Mouse (Mus musculus) CH12.LX (cell line): ENCODE measurements at regions not wholly inside any gene's neighbourhood (a gene's known extent, or its start where the extent isn't known, plus 50 kb on each side); places are given as distances from the start of the nearest gene placed in this dataset.

Source experiments
- DNase-seq: peaks from one replicate; pipeline ENCODE4 v3.0.0-alpha.2; 2013; ENCODE audit errors: extremely low read depth
- H3K27ac ChIP-seq: 2 replicates; pipeline ENCODE4 v1.5.1; 2012; ENCODE audit warnings: low read depth, mild to moderate bottlenecking, control low read depth, moderate library complexity; ENCODE audit not compliant: insufficient read depth
- H3K27me3 ChIP-seq: replicated peaks from 2 replicates; pipeline ENCODE3; 2012; ENCODE audit warnings: inconsistent platforms
- H3K36me3 ChIP-seq, 2 experiments: replicated peaks in 1 of 2; 2 replicates each; pipeline versions ENCODE3 to v1.6.1; 2012; ENCODE audit warnings: inconsistent platforms in 1 of 2, low read length in 1 of 2, mild to moderate bottlenecking in 1 of 2, mixed read lengths in 1 of 2, moderate library complexity in 1 of 2; ENCODE audit not compliant: control insufficient read depth in 1 of 2, insufficient read depth in 1 of 2
- H3K4me1 ChIP-seq, 2 experiments: 2 replicates each; pipeline ENCODE4 v1.6.1; 2012; ENCODE audit warnings: inconsistent platforms in 1 of 2, moderate library complexity in 1 of 2; ENCODE audit not compliant: insufficient read depth in 2 of 2, control insufficient read depth in 1 of 2
- H3K4me2 ChIP-seq: 2 replicates; pipeline ENCODE4 v1.6.1; 2012; ENCODE audit warnings: low read depth, mild to moderate bottlenecking, control low read depth; ENCODE audit not compliant: poor library complexity, insufficient read depth, severe bottlenecking
- H3K4me3 ChIP-seq, 3 experiments: fragments of 150-350 bp in 1 of 3; sonication (generic) in 1 of 3; replicated peaks in 1 of 3; 2 replicates each; pipeline versions ENCODE3 to v1.5.1; 2011 to 2012; ENCODE audit warnings: low read depth in 2 of 3, low read length in 2 of 3, mild to moderate bottlenecking in 2 of 3, moderate library complexity in 2 of 3, control low read depth in 1 of 3, improper control_type of control experiment in 1 of 3, inconsistent platforms in 1 of 3, mixed read lengths in 1 of 3; ENCODE audit not compliant: poor library complexity in 1 of 3
- H3K79me2 ChIP-seq: replicated peaks from 2 replicates; pipeline ENCODE4 v1.6.1; 2012; ENCODE audit warnings: mild to moderate bottlenecking, moderate library complexity; ENCODE audit not compliant: control insufficient read depth, poor library complexity, insufficient read depth, severe bottlenecking; ENCODE audit errors: extremely low read depth
- H3K9ac ChIP-seq: 2 replicates; pipeline ENCODE4 v1.6.1; 2012; ENCODE audit warnings: low read depth, mild to moderate bottlenecking, control low read depth, moderate library complexity; ENCODE audit not compliant: insufficient read depth
- H3K9me3 ChIP-seq: replicated peaks from 2 replicates; pipeline ENCODE3; 2012; ENCODE audit warnings: low read length, inconsistent platforms, mixed read lengths
- BHLHE40 ChIP-seq: IDR thresholded peaks from 2 replicates; pipeline ENCODE4 v1.6.1; 2011; ENCODE audit warnings: mild to moderate bottlenecking, low read depth, low read length, improper control_type of control experiment
- CHD1 ChIP-seq: IDR thresholded peaks from 2 replicates; pipeline ENCODE4 v1.6.1; 2012; ENCODE audit warnings: low read depth, low read length, improper control_type of control experiment, inconsistent platforms
- CHD2 ChIP-seq: IDR thresholded peaks from 2 replicates; pipeline ENCODE4 v1.6.1; 2011; ENCODE audit warnings: low read length, improper control_type of control experiment
- CTCF ChIP-seq, 2 experiments: IDR thresholded peaks in 1 of 2; conservative IDR thresholded peaks in 1 of 2; 2 replicates each; pipeline ENCODE4 v1.5.1; 2011 to 2012; ENCODE audit warnings: low read depth in 2 of 2, low read length in 2 of 2, improper control_type of control experiment in 1 of 2, inconsistent platforms in 1 of 2, mild to moderate bottlenecking in 1 of 2, moderate library complexity in 1 of 2
- ELF1 ChIP-seq: IDR thresholded peaks from 2 replicates; pipeline ENCODE4 v1.6.1; 2014; ENCODE audit warnings: low read depth, mild to moderate bottlenecking, inconsistent platforms, low read length, improper control_type of control experiment
- EP300 ChIP-seq: IDR thresholded peaks from 2 replicates; pipeline ENCODE4 v1.6.1; 2011; ENCODE audit warnings: low read length, improper control_type of control experiment
- HCFC1 ChIP-seq: IDR thresholded peaks from 2 replicates; pipeline ENCODE4 v1.6.1; 2012; ENCODE audit warnings: low read depth, mild to moderate bottlenecking, inconsistent platforms, low read length, improper control_type of control experiment
- IRF4 ChIP-seq: IDR thresholded peaks from 2 replicates; pipeline ENCODE4 v1.6.1; 2014; ENCODE audit warnings: low read depth, mild to moderate bottlenecking, inconsistent platforms, low read length, improper control_type of control experiment
- JUN ChIP-seq: IDR thresholded peaks from 2 replicates; pipeline ENCODE4 v1.6.1; 2011; ENCODE audit warnings: low read depth, mild to moderate bottlenecking, low read length, improper control_type of control experiment, moderate library complexity; ENCODE audit not compliant: insufficient read depth
- KAT2A ChIP-seq: IDR thresholded peaks from 2 replicates; pipeline ENCODE4 v1.6.1; 2012; ENCODE audit warnings: low read length, improper control_type of control experiment, inconsistent platforms; ENCODE audit not compliant: insufficient replicate concordance
- MAFK ChIP-seq: IDR thresholded peaks from 2 replicates; pipeline ENCODE4 v1.6.1; 2011; ENCODE audit warnings: low read length, improper control_type of control experiment; ENCODE audit not compliant: insufficient replicate concordance
- MAX ChIP-seq: IDR thresholded peaks from 2 replicates; pipeline ENCODE4 v1.6.1; 2011; ENCODE audit warnings: low read length, improper control_type of control experiment
- MEF2A ChIP-seq: IDR thresholded peaks from 2 replicates; pipeline ENCODE4 v1.6.1; 2014; ENCODE audit warnings: low read depth, mild to moderate bottlenecking, inconsistent platforms, low read length, improper control_type of control experiment, borderline replicate concordance
- MXI1 ChIP-seq: IDR thresholded peaks from 2 replicates; pipeline ENCODE4 v1.6.1; 2011; ENCODE audit warnings: mild to moderate bottlenecking, low read depth, low read length, improper control_type of control experiment
- MYC ChIP-seq: IDR thresholded peaks from 2 replicates; pipeline ENCODE4 v1.6.1; 2011; ENCODE audit warnings: low read depth, mild to moderate bottlenecking, improper control_type of control experiment, low read length
- NRF1 ChIP-seq: IDR thresholded peaks from 2 replicates; pipeline ENCODE4 v1.6.1; 2014; ENCODE audit warnings: low read depth, mild to moderate bottlenecking, inconsistent platforms, low read length, improper control_type of control experiment, moderate library complexity
- POLR2A ChIP-seq: IDR thresholded peaks from 2 replicates; pipeline ENCODE4 v1.6.1; 2011; ENCODE audit warnings: low read depth, mild to moderate bottlenecking, improper control_type of control experiment, low read length
- RAD21 ChIP-seq: IDR thresholded peaks from 2 replicates; pipeline ENCODE4 v1.6.1; 2011; ENCODE audit warnings: low read depth, mild to moderate bottlenecking, low read length, improper control_type of control experiment, moderate library complexity
- RCOR1 ChIP-seq: conservative IDR thresholded peaks from 2 replicates; pipeline ENCODE4 v1.6.1; 2012; ENCODE audit warnings: low read depth, mild to moderate bottlenecking, inconsistent platforms, low read length, improper control_type of control experiment
- SIN3A ChIP-seq: IDR thresholded peaks from 2 replicates; pipeline ENCODE4 v1.6.1; 2012; ENCODE audit warnings: low read length, improper control_type of control experiment, inconsistent platforms
- SMC3 ChIP-seq: IDR thresholded peaks from 2 replicates; pipeline ENCODE4 v1.6.1; 2011; ENCODE audit warnings: low read depth, low read length, improper control_type of control experiment
- UBTF ChIP-seq: IDR thresholded peaks from 2 replicates; pipeline ENCODE4 v1.6.1; 2012; ENCODE audit warnings: low read depth, mild to moderate bottlenecking, inconsistent platforms, low read length, improper control_type of control experiment, moderate library complexity
- USF1 ChIP-seq: IDR thresholded peaks from 2 replicates; pipeline ENCODE4 v1.6.1; 2014; ENCODE audit warnings: low read depth, mild to moderate bottlenecking, inconsistent platforms, low read length, improper control_type of control experiment
- USF2 ChIP-seq: conservative IDR thresholded peaks from 2 replicates; pipeline ENCODE4 v1.6.1; 2011; ENCODE audit warnings: low read depth, low read length, improper control_type of control experiment
- ZC3H11A ChIP-seq: IDR thresholded peaks from 2 replicates; pipeline ENCODE4 v1.6.1; 2012; ENCODE audit warnings: low read depth, mild to moderate bottlenecking, inconsistent platforms, low read length, improper control_type of control experiment
- ZMIZ1 ChIP-seq: IDR thresholded peaks from 2 replicates; pipeline ENCODE4 v1.6.1; 2012; ENCODE audit warnings: low read depth, mild to moderate bottlenecking, inconsistent platforms, low read length, improper control_type of control experiment
- ZNF384 ChIP-seq: IDR thresholded peaks from 2 replicates; pipeline ENCODE4 v1.6.1; 2012; ENCODE audit warnings: low read depth, low read length, improper control_type of control experiment, inconsistent platforms
- dilution Hi-C: fragments of 300-500 bp; cut with MboI; formaldehyde crosslinking; loops from 2 replicates; pipeline ENCODE4 v1.14.3; 2020; ENCODE audit warnings: low sequenced_read_pairs; ENCODE audit not compliant: extremely low pct_unique_long_range_greater_than_20kb, extremely low pct_ligation_motif_present
- in situ Hi-C: fragments of 300-500 bp; cut with MboI; formaldehyde crosslinking; loops from 3 replicates; pipeline ENCODE4 v1.14.3; 2019; ENCODE audit warnings: low sequenced_read_pairs, low pct_ligation_motif_present, low pct_unique_long_range_greater_than_20kb, mixed read lengths

- Histone ChIP-seq H3K9me3 (no peaks in the 10 kb centered on the region), H3K4me3 (no peak overlapping the region), H3K4me1 (peaks cover 0 to 16% of the 10 kb centered on the region in 2 experiments; a peak in 2 of 4 replicates), H3K36me3 (no peaks in the 10 kb centered on the region), H3K4me2 (no peak overlapping the region), H3K27me3 (no peaks in the 10 kb centered on the region), H3K27ac (no peak overlapping the region), H3K79me2 (no peaks in the 10 kb centered on the region), H3K9ac (no peak overlapping the region)
- no peak for DNase-seq
- dilution Hi-C loops (no loop called here), in situ Hi-C loops (no loop called here)
- TF ChIP-seq ELF1 (no peak), RCOR1 (no peak), RAD21 (no peak), UBTF (no peak), MAX (no peak), CHD2 (no peak), ZNF384 (no peak), SMC3 (no peak), POLR2A (no peak), MYC (no peak), ZMIZ1 (no peak), CHD1 (no peak), KAT2A (no peak), BHLHE40 (no peak), HCFC1 (no peak), MXI1 (no peak), NRF1 (no peak)
Measured at GRCm38 (mm10) chr3:137541666-137542065, 79.7 kb upstream of the Ddit4l start.

GRCm38 (mm10) chr3:137542343-137542742 lies 79.1 kb upstream of the Ddit4l start:
- in situ Hi-C loops, result no loop called here
- Histone ChIP-seq H3K4me3 (no peak overlapping the region), H3K27me3 (no peaks in the 10 kb centered on the region), H3K79me2 (no peaks in the 10 kb centered on the region), H3K27ac (no peak overlapping the region), H3K4me1 (peaks cover 0 to 16% of the 10 kb centered on the region in 2 experiments; a peak in 2 of 4 replicates), H3K36me3 (no peaks in the 10 kb centered on the region), H3K9ac (no peak overlapping the region), H3K9me3 (no peaks in the 10 kb centered on the region), H3K4me2 (no peak overlapping the region)
- TF ChIP-seq ZC3H11A (no peak), IRF4 (no peak), MEF2A (no peak), USF1 (peak; percentile 27; the same call in 1 of the 2 replicates), BHLHE40 (peak; percentile 79), RCOR1 (no peak), EP300 (no peak), CHD2 (no peak), MAFK (no peak), CTCF (conservative IDR thresholded peaks at IDR 0.05 in 1 of 2, IDR thresholded peaks at IDR 0.05 in 1 of 2; ENCODE audit: low read depth in 2 of 2, low read length in 2 of 2) (no peak), SIN3A (no peak), USF2 (peak; percentile 49), MAX (peak; percentile 25; the same call in 1 of the 2 replicates), JUN (no peak)
- dilution Hi-C loops, result no loop called here
- DNase-seq, result no peak
